ENCODE assay signal across 21 mouse cellular contexts in genomic region chr12:116433742-116434141, GRCm38 (mm10). TPM values are rescaled to one million over a fixed set of nuclear protein-coding genes. Genes with fewer than 3 reads are reported as not detected.
DNase-seq lines count a peak whose midpoint lies in the region; ATAC-seq and TF ChIP-seq lines count a peak whose summit lies in the region.
"Had no signal": no experiment of that assay in that cellular context is flagged by ENCODE, and none has a peak within 500 bp of the region (broad histone marks: within the 10 kb centered on the region; RNA-seq: fewer than 3 reads in every experiment).

No protein-coding gene starts in this region.

- no peak for TF ChIP-seq CTCF in CH12.LX (conservative IDR thresholded peaks at IDR 0.05 in 1 of 2, IDR thresholded peaks at IDR 0.05 in 1 of 2; ENCODE audit: low read depth in 2 of 2, low read length in 2 of 2)
- TF ChIP-seq CTCF in G1E (IDR thresholded peaks at IDR 0.05; ENCODE audit: low read depth, low read length), result no peak
- TF ChIP-seq CTCF in layer of hippocampus, adult 2 months (conservative IDR thresholded peaks at IDR 0.05), result no peak
- no peak for TF ChIP-seq CTCF in thymus, adult 2 months (IDR thresholded peaks at IDR 0.05; ENCODE audit: borderline replicate concordance, control insufficient read depth, extremely low read depth, insufficient read depth, low read length, poor library complexity)

- in situ Hi-C loops in CH12.LX (cut with MboI; ENCODE audit: low pct_ligation_motif_present, low pct_unique_long_range_greater_than_20kb, low sequenced_read_pairs), result no loop called here

- peaks cover 47 to 83% of the 10 kb centered on the region in 2 experiments for H3K36me3 ChIP-seq in CH12.LX (replicated peaks in 1 of 2; ENCODE audit: control insufficient read depth in 1 of 2, insufficient read depth in 1 of 2, low read length in 1 of 2)
- H3K36me3 ChIP-seq in G1E (replicated peaks), result peaks cover 90% of the 10 kb centered on the region
- H3K36me3 ChIP-seq in forebrain, embryonic 12.5 days (replicated peaks), result peaks cover 54% of the 10 kb centered on the region
- H3K36me3 ChIP-seq in thymus, adult 2 months (ENCODE audit: control insufficient read depth, insufficient read depth, low read length), result peaks cover 52% of the 10 kb centered on the region

- TF ChIP-seq RAD21 in CH12.LX (IDR thresholded peaks at IDR 0.05; ENCODE audit: low read depth, low read length), result no peak

- H3K27me3 ChIP-seq in CH12.LX (replicated peaks) (no peaks in the 10 kb centered on the region), G1E (ENCODE audit: insufficient read depth, low read length) (no peaks in the 10 kb centered on the region)
- no peaks in the 10 kb centered on the region for H3K27me3 ChIP-seq in forebrain, embryonic 12.5 days
- H3K27me3 ChIP-seq in thymus, adult 2 months (ENCODE audit: control insufficient read depth, insufficient read depth, low read length), result no peaks in the 10 kb centered on the region

- H3K27ac ChIP-seq in CH12.LX (ENCODE audit: insufficient read depth, low read depth), result no peak overlapping the region
- H3K27ac ChIP-seq in layer of hippocampus, adult 2 months, result no peak overlapping the region
- no peak overlapping the region for H3K27ac ChIP-seq in forebrain, embryonic 12.5 days
- no peak overlapping the region for H3K27ac ChIP-seq in thymus, adult 2 months (ENCODE audit: control insufficient read depth, insufficient read depth, low read length)
- H3K27ac ChIP-seq: embryonic facial prominence, embryonic 10.5 days; heart, embryonic 10.5 days; hindbrain, embryonic 10.5 days; hindbrain, embryonic 14.5 days had no signal

- H3K79me2 ChIP-seq in CH12.LX (replicated peaks; ENCODE audit: control insufficient read depth, extremely low read depth, insufficient read depth, poor library complexity, severe bottlenecking), result no peaks in the 10 kb centered on the region

- TF ChIP-seq EP300 in CH12.LX (IDR thresholded peaks at IDR 0.05; ENCODE audit: low read length), result no peak

- H3K9me3 ChIP-seq in CH12.LX (replicated peaks; ENCODE audit: low read length) (no peaks in the 10 kb centered on the region), G1E (replicated peaks) (no peaks in the 10 kb centered on the region)
- no peaks in the 10 kb centered on the region for H3K9me3 ChIP-seq in forebrain, embryonic 12.5 days
- H3K9me3 ChIP-seq: embryonic facial prominence, embryonic 10.5 days; heart, embryonic 10.5 days; hindbrain, embryonic 10.5 days had no signal

- no peak overlapping the region for H3K4me3 ChIP-seq in CH12.LX (replicated peaks in 1 of 3; ENCODE audit: low read depth in 2 of 3, low read length in 2 of 3, poor library complexity in 1 of 3)
- no peak overlapping the region for H3K4me3 ChIP-seq in G1E (ENCODE audit: low read depth, low read length)
- H3K4me3 ChIP-seq in layer of hippocampus, adult 2 months, result no peak overlapping the region
- no peak overlapping the region for H3K4me3 ChIP-seq in forebrain, embryonic 12.5 days (replicated peaks)
- H3K4me3 ChIP-seq in thymus, adult 2 months (ENCODE audit: control insufficient read depth, insufficient read depth, low read length), result no peak overlapping the region
- H3K4me3 ChIP-seq: embryonic facial prominence, embryonic 10.5 days; heart, embryonic 10.5 days; hindbrain, embryonic 10.5 days had no signal

- no peak overlapping the region for H3K4me2 ChIP-seq in CH12.LX (ENCODE audit: insufficient read depth, low read depth, poor library complexity, severe bottlenecking)
- no peak overlapping the region for H3K4me2 ChIP-seq in forebrain, embryonic 12.5 days
- H3K4me2 ChIP-seq: hindbrain, embryonic 14.5 days had no signal

- TF ChIP-seq POLR2A in CH12.LX (IDR thresholded peaks at IDR 0.05; ENCODE audit: low read depth, low read length), result no peak
- TF ChIP-seq POLR2A in thymus, adult 2 months (IDR thresholded peaks at IDR 0.05; ENCODE audit: control insufficient read depth, extremely low read depth, insufficient read depth, low read length, poor library complexity), result no peak

- no peak overlapping the region for H3K9ac ChIP-seq in CH12.LX (ENCODE audit: insufficient read depth, low read depth)
- no peak overlapping the region for H3K9ac ChIP-seq in forebrain, embryonic 12.5 days
- H3K9ac ChIP-seq: hindbrain, embryonic 14.5 days had no signal

- H3K4me1 ChIP-seq in CH12.LX (ENCODE audit: control insufficient read depth in 1 of 2, insufficient read depth in 2 of 2), result peaks cover 0 to 15% of the 10 kb centered on the region in 2 experiments; a peak in 2 of 4 replicates
- no peaks in the 10 kb centered on the region for H3K4me1 ChIP-seq in G1E (ENCODE audit: insufficient read depth, low read depth, low read length)
- H3K4me1 ChIP-seq in forebrain, embryonic 12.5 days, result no peaks in the 10 kb centered on the region
- no peaks in the 10 kb centered on the region for H3K4me1 ChIP-seq in thymus, adult 2 months (replicated peaks; ENCODE audit: control insufficient read depth, insufficient read depth, low read length)
- H3K4me1 ChIP-seq: embryonic facial prominence, embryonic 10.5 days; heart, embryonic 10.5 days; hindbrain, embryonic 10.5 days had no signal

- peak; percentile 29 for DNase-seq in CH12.LX (ENCODE audit: extremely low read depth)
- DNase-seq in G1E (ENCODE audit: low spot score), result no peak
- DNase-seq in layer of hippocampus, adult 2 months (ENCODE audit: low spot score in 2 of 2), result no peak
- no peak for DNase-seq in left cerebral cortex, adult 11 months (ENCODE audit: low spot score)
- no peak for DNase-seq in thymus, adult 2 months
- DNase-seq: adrenal gland, adult 2 months; adrenal gland, postnatal 36 days; cerebellum, adult 11-12 months; cerebellum, adult 9-10 months; cerebellum, postnatal 36 days; gastrocnemius, postnatal 36 days; heart, adult 18-20 months; heart, postnatal 14 days had no signal

- dilution Hi-C loops in CH12.LX (cut with MboI; ENCODE audit: extremely low pct_ligation_motif_present, extremely low pct_unique_long_range_greater_than_20kb, low sequenced_read_pairs), result no loop called here

- ATAC-seq in G1E (ENCODE audit: extremely low read depth, insufficient number of reproducible peaks, low FRiP score, poor library complexity, severe bottlenecking), result 0 out of 2 replicates have a peak, but pooled peaks have one; percentile 29
- peak; percentile 65 for ATAC-seq in common myeloid progenitor, adult 5-6 weeks (replicated peaks; ENCODE audit: low read depth, poor library complexity, severe bottlenecking)
- ATAC-seq in megakaryocyte, adult 5-6 weeks (ENCODE audit: poor library complexity, severe bottlenecking), result peak; percentile 76
- ATAC-seq in forebrain, embryonic 12.5 days (ENCODE audit: low FRiP score), result no peak
- ATAC-seq: forebrain, embryonic 14.5 days had no signal

- 84% methylated on average over 2 of the region's 2 CpGs for WGBS in forebrain, embryonic 12.5 days
- WGBS in thymus, adult 2 months, result 57% methylated on average over 2 of the region's 2 CpGs

TF ChIP-seq in CH12.LX, 34 proteins besides CTCF, POLR2A, EP300 and RAD21:
- no peak for TF ChIP-seq MYC (IDR thresholded peaks at IDR 0.05; ENCODE audit: low read depth, low read length)
- TF ChIP-seq GABPA (IDR thresholded peaks at IDR 0.05; ENCODE audit: insufficient replicate concordance, low read depth, low read length), result no peak
- no peak for TF ChIP-seq NRF1 (IDR thresholded peaks at IDR 0.05; ENCODE audit: low read depth, low read length)
- no peak for TF ChIP-seq ZKSCAN1 (IDR thresholded peaks at IDR 0.05; ENCODE audit: borderline replicate concordance, low read depth, low read length)
- TF ChIP-seq JUN (IDR thresholded peaks at IDR 0.05; ENCODE audit: insufficient read depth, low read depth, low read length), result no peak
- TF ChIP-seq MAFK (IDR thresholded peaks at IDR 0.05; ENCODE audit: insufficient replicate concordance, low read length), result no peak
- TF ChIP-seq MXI1 (IDR thresholded peaks at IDR 0.05; ENCODE audit: low read depth, low read length), result no peak
- no peak for TF ChIP-seq MAZ (IDR thresholded peaks at IDR 0.05; ENCODE audit: low read depth, low read length)
- no peak for TF ChIP-seq KAT2A (IDR thresholded peaks at IDR 0.05; ENCODE audit: insufficient replicate concordance, low read length)
- TF ChIP-seq MEF2A (IDR thresholded peaks at IDR 0.05; ENCODE audit: borderline replicate concordance, low read depth, low read length), result no peak

RNA-seq across cellular contexts. Expression of gene Ncapg2, which starts 28.5 kb away (rescaled TPM):
- 48.0 and 54.4 TPM in 2 replicates for total RNA-seq in CH12.LX (2012; rRNA removed)
- total RNA-seq in CH12.LX (2014; rRNA removed), result 66.4 and 70.0 TPM in 2 replicates
- polyA plus RNA-seq in CH12.LX (2012; ENCODE audit: insufficient read length, low read depth), result 60.8 and 65.0 TPM in 2 replicates
- total RNA-seq in G1E (2014; fragmentation: Nextera tagmentation), result 138 and 179 TPM in 2 replicates
- total RNA-seq in G1E (2017), result 229 and 321 TPM in 2 replicates
- 28.9 and 36.1 TPM in 2 replicates for polyA plus RNA-seq in G1E (2012)
- total RNA-seq in common myeloid progenitor, adult 5-6 weeks (2017), result 164 and 172 TPM in 2 replicates
- 67.6 and 80.3 TPM in 2 replicates for total RNA-seq in megakaryocyte, adult 5-6 weeks (2015)
- 102 and 135 TPM in 2 replicates for total RNA-seq in megakaryocyte, adult 5-6 weeks (2017)
- 1 to 10 TPM; 5.1 to 5.8 TPM for total RNA-seq in layer of hippocampus, adult 2 months (2021)
- 57.5 and 58.1 TPM in 2 replicates for polyA plus RNA-seq in forebrain, embryonic 12.5 days (2016; fragmentation: Nextera tagmentation; extraction: Ambion mirVana)
- polyA plus RNA-seq in thymus, adult 2 months (2012; rRNA removed), result 16.0 and 21.9 TPM in 2 replicates

RNA-seq across cellular contexts. Expression of gene Ptprn2, which starts 51.8 kb away (rescaled TPM):
- not detected in 2 replicates for total RNA-seq in CH12.LX (2012; rRNA removed)
- not detected in 2 replicates for total RNA-seq in CH12.LX (2014; rRNA removed)
- polyA plus RNA-seq in CH12.LX (2012; ENCODE audit: insufficient read length, low read depth), result 0.10 and 0.17 TPM in 2 replicates
- not detected in 2 replicates for total RNA-seq in G1E (2014; fragmentation: Nextera tagmentation)
- 0.22 and 0.23 TPM in 2 replicates for total RNA-seq in G1E (2017)
- not detected in 2 replicates for polyA plus RNA-seq in G1E (2012)
- not detected in 2 replicates for total RNA-seq in common myeloid progenitor, adult 5-6 weeks (2017)
- not detected in 2 replicates for total RNA-seq in megakaryocyte, adult 5-6 weeks (2015)
- total RNA-seq in megakaryocyte, adult 5-6 weeks (2017), result not detected in 2 replicates
- 100 to 1,000 TPM; 280 to 289 TPM for total RNA-seq in layer of hippocampus, adult 2 months (2021)
- 7.8 and 8.8 TPM in 2 replicates for polyA plus RNA-seq in forebrain, embryonic 12.5 days (2016; fragmentation: Nextera tagmentation; extraction: Ambion mirVana)
- 0.97 and 1.2 TPM in 2 replicates for polyA plus RNA-seq in thymus, adult 2 months (2012; rRNA removed)
- total RNA-seq: gastrocnemius, postnatal 36 days had no signal

Comparison
In these comparisons a context has a peak if more than half of its experiments do, and no peak if none do; other contexts are left out.
1. RNA of gene Ncapg2, which starts 28.5 kb away (total RNA-seq): 138 to 321 TPM in G1E, 164 to 172 TPM in common myeloid progenitor, adult 5-6 weeks, 67.6 to 135 TPM in megakaryocyte, adult 5-6 weeks and 48.0 to 70.0 TPM in CH12.LX; 5.1 to 5.8 TPM in layer of hippocampus, adult 2 months; every median in the first group is over 4 times any median in the second.
2. RNA of gene Ptprn2, which starts 51.8 kb away (total RNA-seq): 280 to 289 TPM in layer of hippocampus, adult 2 months; 0.22 to 0.23 TPM in G1E, not detected in CH12.LX, not detected in common myeloid progenitor, adult 5-6 weeks and not detected in megakaryocyte, adult 5-6 weeks; every median in the first group is over 100 times any median in the second.